Mouse (Mus musculus) kidney, adult 10 weeks (tissue): ENCODE data around the gene Col4a1. TPM values are rescaled to one million over a fixed set of nuclear protein-coding genes. Genes with fewer than 3 reads are reported as not detected.

Experiments used
- polyA plus RNA-seq: library from polyadenylated mRNA; stranded (reverse); fragments of 350-450 nt; fragmentation: Illumina TruSeq; extraction: RNeasy Lipid Tissue Mini Kit (QIAGEN cat#74804); gene quantifications from one replicate; pipeline ENCODE4 v1.2.3, GENCODE M21; 2014; ENCODE audit warnings: low read depth, low replicate concordance

The Col4a1 gene
- 32.0 TPM for polyA plus RNA-seq

GRCm38 (mm10) chr8:11312349-11313175 lies at the start of gene Col4a1, which contains the start of gene Col4a2:
Gene Col4a1, minus strand, starts transcription at chr8:11312826.
Gene Col4a2, plus strand, starts transcription at chr8:11312805.

Other genes starting within 250 kb of the Col4a1 start
- 1.9 TPM for gene Col4a2, start within 50 bp of the Col4a1 start, polyA plus RNA-seq
- 9.0 TPM for gene Rab20, start 165.9 kb upstream of the Col4a1 start, polyA plus RNA-seq
- 13.5 TPM for gene Naxd, start 184.7 kb upstream of the Col4a1 start, polyA plus RNA-seq
- gene Cars2, start 238.0 kb upstream of the Col4a1 start, polyA plus RNA-seq = 10.3 TPM
- 22.4 TPM for gene Ing1, start 242.7 kb upstream of the Col4a1 start, polyA plus RNA-seq